Mouse (Mus musculus) limb, embryonic 12.5 days (tissue): ENCODE measurements around the gene Runx2. TPM values are rescaled to one million over a fixed set of nuclear protein-coding genes. Genes with fewer than 3 reads are reported as not detected.

ENCODE experiments used
- ATAC-seq: fragments of 200-750 bp; cut with Nextera tagmentation; 2 replicates; pipeline ENCODE4 v1.8.0; 2017; ENCODE audit warnings: low read depth, moderate TSS enrichment; ENCODE audit not compliant: insufficient number of reproducible peaks, insufficient read depth, low FRiP score, low TSS enrichment
- H3K27ac ChIP-seq: fragments of 300-500 bp; sonication (generic); 2 replicates; pipeline ENCODE4 v1.5.1; 2016; ENCODE audit warnings: mild to moderate bottlenecking, moderate library complexity
- H3K27me3 ChIP-seq: fragments of 300-500 bp; sonication (generic); 2 replicates; pipeline ENCODE4 v1.6.1; 2016; ENCODE audit warnings: mild to moderate bottlenecking, moderate library complexity
- H3K36me3 ChIP-seq: fragments of 300-500 bp; sonication (generic); 2 replicates; pipeline ENCODE4 v1.6.1; 2016; ENCODE audit warnings: mild to moderate bottlenecking, moderate library complexity
- H3K4me1 ChIP-seq: fragments of 300-500 bp; sonication (generic); replicated peaks from 2 replicates; pipeline ENCODE4 v1.6.1; 2016
- H3K4me2 ChIP-seq: fragments of 300-500 bp; sonication (generic); 2 replicates; pipeline ENCODE4 v1.6.1; 2016; ENCODE audit warnings: mild to moderate bottlenecking, moderate library complexity
- H3K4me3 ChIP-seq: fragments of 300-500 bp; sonication (generic); replicated peaks from 2 replicates; pipeline ENCODE4 v1.5.1; 2016; ENCODE audit warnings: mild to moderate bottlenecking
- H3K9ac ChIP-seq: fragments of 300-500 bp; sonication (generic); replicated peaks from 2 replicates; pipeline ENCODE4 v1.6.1; 2016; ENCODE audit warnings: mild to moderate bottlenecking, moderate library complexity
- H3K9me3 ChIP-seq: fragments of 300-500 bp; sonication (generic); 2 replicates; pipeline ENCODE4 v1.6.1; 2016; ENCODE audit warnings: mild to moderate bottlenecking, moderate library complexity
- WGBS: fragments of 180-500 bp; shearing (Covaris S2); methylation state at CpG from one replicate; pipeline ENCODE4 v1.1.7; 2016; 5-methylcytosine and 5-hydroxymethylcytosine counted together
- polyA plus RNA-seq: library from polyadenylated mRNA; unstranded; fragments of >200 nt; fragmentation: Nextera tagmentation; extraction: Ambion mirVana; gene quantifications from 2 replicates; pipeline ENCODE4 v1.2.1, GENCODE M21; 2016

The Runx2 gene
- polyA plus RNA-seq, 1 experiment from 2014 or later = 8.3 TPM

GRCm38 (mm10) chr17:44734501-44735222, 79.9 kb downstream of the Runx2 start:
- peaks cover 68% of the 10 kb centered on the region for H3K27me3 ChIP-seq
- H3K4me2 ChIP-seq = peak overlapping the region; percentile 90
- no peaks in the 10 kb centered on the region for H3K9me3 ChIP-seq
- ATAC-seq = 0 out of 2 replicates have a peak, but pooled peaks have one; percentile 37
- H3K4me3 ChIP-seq = peak overlapping the region; percentile 68
- no peaks in the 10 kb centered on the region for H3K36me3 ChIP-seq
- WGBS = under 1% methylated on average over 48 of the region's 48 CpGs
- H3K9ac ChIP-seq = peak overlapping the region; percentile 82
- peaks cover 37% of the 10 kb centered on the region for H3K4me1 ChIP-seq
- H3K27ac ChIP-seq = peak overlapping the region; percentile 84

GRCm38 (mm10) chr17:44733544-44734310, 80.9 kb downstream of the Runx2 start:
- WGBS = 3% methylated on average over 23 of the region's 23 CpGs
- H3K27ac ChIP-seq = 0 out of 2 replicates have a peak overlapping the region, but pooled peaks have one; percentile 12
- H3K27me3 ChIP-seq = peaks cover 58% of the 10 kb centered on the region

GRCm38 (mm10) chr17:44728464-44728863, 86.1 kb downstream of the Runx2 start:
- no peaks in the 10 kb centered on the region for H3K36me3 ChIP-seq

More at GRCm38 (mm10) chr17:44733544-44734310, 80.9 kb downstream of the Runx2 start:
- Histone ChIP-seq H3K9me3 (no peaks in the 10 kb centered on the region), H3K4me2 (peak overlapping the region; percentile 90), H3K36me3 (no peaks in the 10 kb centered on the region), H3K9ac (peak overlapping the region; percentile 82), H3K4me1 (peaks cover 34% of the 10 kb centered on the region), H3K4me3 (peak overlapping the region; percentile 68)
- ATAC-seq = no peak

GRCm38 (mm10) chr17:44727675-44728074, 86.9 kb downstream of the Runx2 start:
- Histone ChIP-seq H3K9ac (no peak overlapping the region), H3K27ac (no peak overlapping the region), H3K27me3 (peaks cover 22% of the 10 kb centered on the region), H3K36me3 (no peaks in the 10 kb centered on the region), H3K4me1 (peaks cover 19% of the 10 kb centered on the region), H3K9me3 (no peaks in the 10 kb centered on the region), H3K4me2 (no peak overlapping the region), H3K4me3 (no peak overlapping the region)
- ATAC-seq = no peak

More at GRCm38 (mm10) chr17:44728464-44728863, 86.1 kb downstream of the Runx2 start:
- 41% methylated on average over 2 of the region's 2 CpGs for WGBS
- H3K4me2 ChIP-seq = no peak overlapping the region
- peaks cover 24% of the 10 kb centered on the region for H3K27me3 ChIP-seq
- no peak overlapping the region for H3K27ac ChIP-seq
- H3K4me3 ChIP-seq = no peak overlapping the region
- no peak for ATAC-seq
- peaks cover 16% of the 10 kb centered on the region for H3K4me1 ChIP-seq
- no peaks in the 10 kb centered on the region for H3K9me3 ChIP-seq
- H3K9ac ChIP-seq = no peak overlapping the region

- Histone ChIP-seq H3K27me3 (peaks cover 17% of the 10 kb centered on the region), H3K4me2 (peak overlapping the region; percentile 30), H3K36me3 (no peaks in the 10 kb centered on the region), H3K4me3 (no peak overlapping the region), H3K4me1 (peaks cover 25% of the 10 kb centered on the region), H3K9me3 (no peaks in the 10 kb centered on the region), H3K9ac (no peak overlapping the region), H3K27ac (peak overlapping the region; percentile 37; the same call in 1 of the 2 replicates)
- 76% methylated on average over 16 of the region's 16 CpGs for WGBS
- ATAC-seq = no peak
Measured at GRCm38 (mm10) chr17:44724805-44725480, 89.7 kb downstream of the Runx2 start.

- Histone ChIP-seq H3K36me3 (no peaks in the 10 kb centered on the region), H3K27me3 (peaks cover 17% of the 10 kb centered on the region), H3K27ac (peak overlapping the region; percentile 37; the same call in 1 of the 2 replicates), H3K9ac (no peak overlapping the region), H3K9me3 (no peaks in the 10 kb centered on the region), H3K4me3 (no peak overlapping the region), H3K4me2 (peak overlapping the region; percentile 30), H3K4me1 (peaks cover 25% of the 10 kb centered on the region)
- 31% methylated on average over 11 of the region's 11 CpGs for WGBS
- ATAC-seq = 0 out of 2 replicates have a peak, but pooled peaks have one; percentile 44
Measured at GRCm38 (mm10) chr17:44724255-44724654, 90.3 kb downstream of the Runx2 start.

GRCm38 (mm10) chr17:44722103-44722792, 92.3 kb downstream of the Runx2 start:
- H3K36me3 ChIP-seq = no peaks in the 10 kb centered on the region
- H3K27me3 ChIP-seq = peaks cover 13% of the 10 kb centered on the region
- H3K4me1 ChIP-seq = peaks cover 40% of the 10 kb centered on the region
- H3K4me2 ChIP-seq = no peak overlapping the region
- no peak overlapping the region for H3K4me3 ChIP-seq
- H3K9me3 ChIP-seq = no peaks in the 10 kb centered on the region
- no peak overlapping the region for H3K27ac ChIP-seq
- H3K9ac ChIP-seq = no peak overlapping the region
- WGBS = 36% methylated on average over 8 of the region's 8 CpGs
- ATAC-seq = no peak

- Histone ChIP-seq H3K4me1 (peaks cover 26% of the 10 kb centered on the region), H3K9me3 (no peaks in the 10 kb centered on the region), H3K27me3 (peaks cover 12% of the 10 kb centered on the region), H3K36me3 (no peaks in the 10 kb centered on the region), H3K9ac (no peak overlapping the region), H3K4me3 (no peak overlapping the region), H3K27ac (no peak overlapping the region), H3K4me2 (no peak overlapping the region)
- ATAC-seq = no peak
- 50% methylated on average over 6 of the region's 6 CpGs for WGBS
Measured at GRCm38 (mm10) chr17:44718591-44718990, 96.0 kb downstream of the Runx2 start.

- no peak for ATAC-seq
- Histone ChIP-seq H3K27ac (no peak overlapping the region), H3K27me3 (peaks cover 12% of the 10 kb centered on the region), H3K36me3 (no peaks in the 10 kb centered on the region), H3K4me3 (no peak overlapping the region), H3K9ac (no peak overlapping the region), H3K4me1 (peaks cover 24% of the 10 kb centered on the region), H3K9me3 (no peaks in the 10 kb centered on the region), H3K4me2 (no peak overlapping the region)
- WGBS = 9% methylated on average over 6 of the region's 6 CpGs
Measured at GRCm38 (mm10) chr17:44718036-44718435, 96.6 kb downstream of the Runx2 start.

- 90% methylated on average over 4 of the region's 4 CpGs for WGBS
- H3K9ac ChIP-seq = no peak overlapping the region
- peaks cover 28% of the 10 kb centered on the region for H3K4me1 ChIP-seq
- no peak overlapping the region for H3K4me2 ChIP-seq
- H3K9me3 ChIP-seq = no peaks in the 10 kb centered on the region
- no peak for ATAC-seq
- no peaks in the 10 kb centered on the region for H3K36me3 ChIP-seq
- no peak overlapping the region for H3K4me3 ChIP-seq
- H3K27me3 ChIP-seq = peaks cover 20% of the 10 kb centered on the region; the same call in 1 of the 2 replicates
- no peak overlapping the region for H3K27ac ChIP-seq
Measured at GRCm38 (mm10) chr17:44714116-44714515, 100.5 kb downstream of the Runx2 start.
